Mouse (Mus musculus) thymus, adult 2 months (tissue): ENCODE measurements around the gene Snx15. TPM values are rescaled to one million over a fixed set of nuclear protein-coding genes. Genes with fewer than 3 reads are reported as not detected.

Experiments used
- DNase-seq: peaks from one replicate; pipeline ENCODE4 v3.0.0; 2021
- H3K27ac ChIP-seq: fragments of 200-500 bp; 2 replicates; pipeline ENCODE4 v1.5.1; 2012; ENCODE audit warnings: low read length, control low read depth; ENCODE audit not compliant: control insufficient read depth, insufficient read depth
- H3K27me3 ChIP-seq: fragments of 200-500 bp; 2 replicates; pipeline ENCODE4 v1.6.1; 2012; ENCODE audit warnings: mild to moderate bottlenecking, low read length, moderate library complexity, mixed read lengths; ENCODE audit not compliant: control insufficient read depth, insufficient read depth
- H3K36me3 ChIP-seq: fragments of 200-500 bp; 2 replicates; pipeline ENCODE4 v1.6.1; 2012; ENCODE audit warnings: mild to moderate bottlenecking, low read length, moderate library complexity; ENCODE audit not compliant: control insufficient read depth, insufficient read depth
- H3K4me1 ChIP-seq: fragments of 200-500 bp; replicated peaks from 2 replicates; pipeline ENCODE4 v1.6.1; 2012; ENCODE audit warnings: low read length; ENCODE audit not compliant: control insufficient read depth, insufficient read depth
- H3K4me3 ChIP-seq: fragments of 200-500 bp; 2 replicates; pipeline ENCODE4 v1.5.1; 2012; ENCODE audit warnings: mild to moderate bottlenecking, low read length, control low read depth, moderate library complexity; ENCODE audit not compliant: control insufficient read depth, insufficient read depth
- CTCF ChIP-seq: fragments of 200-500 bp; IDR thresholded peaks from 2 replicates; pipeline ENCODE4 v1.5.1; 2012; ENCODE audit warnings: mild to moderate bottlenecking, control low read depth, low read length, moderate library complexity, borderline replicate concordance; ENCODE audit not compliant: control insufficient read depth, poor library complexity, insufficient read depth; ENCODE audit errors: extremely low read depth
- POLR2A ChIP-seq: fragments of 200-500 bp; IDR thresholded peaks from 2 replicates; pipeline ENCODE4 v1.6.1; 2012; ENCODE audit warnings: mild to moderate bottlenecking, low read length, control low read depth, moderate library complexity; ENCODE audit not compliant: control insufficient read depth, poor library complexity, insufficient read depth; ENCODE audit errors: extremely low read depth
- WGBS: fragments of 180-500 bp; shearing (Covaris S2); methylation state at CpG from one replicate; pipeline ENCODE4 v1.1.7; 2018; 5-methylcytosine and 5-hydroxymethylcytosine counted together
- polyA plus RNA-seq: library from polyadenylated mRNA; depleted of rRNA; stranded (reverse); fragments of >200 nt; gene quantifications from 2 replicates; pipeline ENCODE4 v1.2.3, GENCODE M21; 2012

The Snx15 gene
- polyA plus RNA-seq, 1 experiment: 86.2 TPM

DNA sequence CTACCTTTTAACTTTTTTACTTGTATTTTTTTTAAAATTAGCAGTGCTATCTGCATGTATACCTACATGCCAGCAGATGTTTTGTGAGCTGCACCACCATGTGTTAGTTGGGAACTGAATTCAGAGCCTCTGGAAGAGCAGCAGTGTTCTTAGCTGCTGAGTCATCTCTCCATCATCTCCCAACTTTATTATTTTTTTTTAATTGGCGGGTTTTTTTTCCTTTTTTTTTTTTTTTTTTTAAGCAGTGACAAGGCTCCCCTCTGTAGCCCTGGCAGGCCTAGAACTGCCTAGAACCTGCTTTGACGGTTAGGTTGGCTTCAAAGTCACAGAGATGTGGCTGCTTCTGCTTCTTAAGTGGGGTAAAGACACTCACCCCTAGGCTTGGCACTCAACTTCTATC, 3.2 kb downstream of the Snx15 start:
- H3K36me3 ChIP-seq: no peaks in the 10 kb centered on the region
- WGBS: 91% methylated on average over 2 of the region's 2 CpGs
- TF ChIP-seq POLR2A (no peak), CTCF (no peak)
- H3K27ac ChIP-seq: no peak overlapping the region
- H3K27me3 ChIP-seq: no peaks in the 10 kb centered on the region
- DNase-seq: no peak
- H3K4me1 ChIP-seq: peaks cover 3% of the 10 kb centered on the region
- H3K4me3 ChIP-seq: no peak overlapping the region

DNA sequence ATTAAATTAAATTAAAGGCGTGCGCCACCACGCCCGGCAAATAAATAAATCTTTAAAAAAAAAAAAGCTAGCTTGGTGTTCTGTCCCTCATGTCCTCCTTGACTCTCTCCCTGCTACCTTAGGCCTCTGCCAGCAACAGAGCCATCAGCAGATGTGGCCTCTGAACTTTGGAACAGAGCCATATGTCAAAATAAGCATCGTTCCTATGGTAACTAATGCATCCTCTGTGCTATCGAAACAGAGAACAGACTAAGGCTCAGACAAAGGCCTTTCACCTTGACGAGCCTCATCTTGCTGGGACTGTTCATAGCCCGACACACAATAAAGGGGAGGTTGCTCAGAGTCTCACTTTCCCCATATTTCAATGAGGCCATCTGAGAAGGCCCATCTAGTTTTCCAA, 4.8 kb downstream of the Snx15 start:
- H3K36me3 ChIP-seq: no peaks in the 10 kb centered on the region
- H3K27ac ChIP-seq: no peak overlapping the region
- H3K27me3 ChIP-seq: no peaks in the 10 kb centered on the region
- WGBS: 93% methylated on average over 8 of the region's 8 CpGs
- TF ChIP-seq POLR2A: no peak
- no peak for TF ChIP-seq CTCF
- DNase-seq: no peak
- H3K4me3 ChIP-seq: no peak overlapping the region
- no peaks in the 10 kb centered on the region; the same call in 1 of the 2 replicates for H3K4me1 ChIP-seq

DNA sequence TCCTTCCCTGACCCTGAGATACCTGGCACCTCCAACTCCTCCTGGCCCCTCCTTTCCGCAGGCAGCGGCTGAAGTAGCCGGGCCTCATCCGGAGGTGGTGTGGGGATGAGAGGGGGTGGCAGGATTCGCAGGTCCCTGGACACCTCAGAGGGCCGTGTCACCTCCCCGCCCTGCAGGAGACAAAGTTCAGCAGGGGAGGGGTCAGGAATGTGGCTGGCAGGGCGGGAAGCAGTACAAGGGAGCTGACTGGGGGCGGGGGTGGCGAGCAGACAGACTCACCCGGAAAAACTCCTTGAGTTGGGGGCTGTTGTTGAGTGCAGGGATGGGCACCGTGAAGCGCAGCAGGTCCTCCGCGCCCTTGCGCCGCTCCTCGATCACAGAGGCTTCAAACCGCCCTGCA, 6.3 kb downstream of the Snx15 start:
- WGBS: 95% methylated on average over 19 of the region's 19 CpGs
- H3K4me1 ChIP-seq: peaks cover 7% of the 10 kb centered on the region; the same call in 1 of the 2 replicates
- H3K27ac ChIP-seq: no peak overlapping the region
- no peak for DNase-seq
- no peak overlapping the region for H3K4me3 ChIP-seq
- TF ChIP-seq POLR2A (no peak), CTCF (no peak)
- no peaks in the 10 kb centered on the region for H3K36me3 ChIP-seq
- H3K27me3 ChIP-seq: no peaks in the 10 kb centered on the region

DNA sequence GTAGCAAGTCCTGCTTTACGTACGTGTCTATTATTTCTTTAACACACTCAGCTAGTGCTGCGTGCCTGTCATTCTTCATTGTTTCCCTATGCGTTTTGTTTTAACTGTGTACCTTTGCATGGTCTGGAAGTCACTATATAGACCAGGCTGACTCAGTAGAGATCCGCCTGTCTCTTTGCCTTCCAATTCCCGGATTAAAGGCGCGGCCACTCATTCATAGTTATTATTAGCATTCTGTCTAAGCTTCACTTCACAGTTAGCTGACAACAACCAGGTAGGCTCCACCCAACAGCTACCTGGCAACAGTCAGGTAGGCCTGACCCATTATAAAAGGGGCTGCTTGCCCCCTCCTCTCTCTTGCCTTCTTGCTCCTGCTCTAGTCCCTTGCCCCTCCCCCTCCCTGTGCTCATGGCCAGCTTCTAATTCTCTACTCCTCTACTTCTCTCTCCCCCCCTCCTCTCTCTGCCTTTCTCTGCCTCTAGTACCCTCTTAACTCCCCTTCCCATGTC, 9.4 kb downstream of the Snx15 start:
- Histone ChIP-seq H3K4me3 (no peak overlapping the region), H3K27me3 (no peaks in the 10 kb centered on the region), H3K4me1 (peaks cover 8% of the 10 kb centered on the region; the same call in 1 of the 2 replicates), H3K27ac (no peak overlapping the region), H3K36me3 (no peaks in the 10 kb centered on the region; the same call in 1 of the 2 replicates)
- TF ChIP-seq POLR2A (no peak), CTCF (no peak)
- 5% methylated on average over 8 of the region's 8 CpGs for WGBS
- no peak for DNase-seq

DNA sequence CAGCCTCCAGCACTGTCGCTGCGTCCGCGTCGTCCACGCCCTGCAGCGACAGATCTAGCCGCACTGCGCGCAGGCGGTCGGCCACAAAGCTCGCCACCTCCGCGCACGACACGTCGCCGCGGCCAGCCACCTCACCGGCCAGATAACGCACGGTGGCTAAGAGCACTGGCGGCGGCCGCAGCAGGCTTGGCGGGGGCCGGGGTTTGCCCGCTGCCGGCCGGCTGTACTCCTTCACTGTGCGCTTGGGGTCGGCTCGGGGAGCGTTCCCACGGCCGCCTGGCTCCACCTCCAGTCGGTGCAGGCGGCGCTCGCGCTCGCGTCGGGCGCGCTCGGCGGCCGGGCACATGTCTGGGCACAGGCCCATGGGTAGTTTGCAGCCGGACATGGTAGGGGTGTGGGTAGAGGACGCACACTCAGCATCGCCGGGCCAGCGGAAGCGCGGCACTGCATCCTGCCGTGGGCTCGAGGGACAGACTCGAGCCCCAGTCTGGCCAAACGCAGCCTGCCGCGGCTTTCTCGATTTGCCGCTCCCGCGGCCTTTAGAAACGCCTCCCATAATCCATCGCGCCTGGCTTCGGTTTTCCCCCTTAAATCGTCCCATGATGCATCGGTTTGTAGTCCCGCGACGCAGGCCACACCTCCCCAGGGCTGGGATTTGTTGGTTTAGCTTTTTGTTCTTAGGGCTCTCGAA, 10.0 kb downstream of the Snx15 start, which contains the start of gene Sac3d1:
TSS of gene Sac3d1 (minus strand) at position 665 of the 691 bp plus-strand sequence.
- Histone ChIP-seq H3K27ac (no peak within 1 kb of the TSS), H3K4me1 (peaks cover 8% of the 10 kb centered on the region; the same call in 1 of the 2 replicates), H3K4me3 (peak within 1 kb of the TSS; percentile 66), H3K27me3 (no peaks in the 10 kb centered on the region), H3K36me3 (no peaks in the 10 kb centered on the region; the same call in 1 of the 2 replicates)
- WGBS: under 1% methylated on average over 77 of the region's 77 CpGs
- peak; percentile 91 for DNase-seq
- TF ChIP-seq POLR2A (peak; percentile 39; the same call in 1 of the 2 replicates), CTCF (peak; percentile 62; the same call in 1 of the 2 replicates)

DNA sequence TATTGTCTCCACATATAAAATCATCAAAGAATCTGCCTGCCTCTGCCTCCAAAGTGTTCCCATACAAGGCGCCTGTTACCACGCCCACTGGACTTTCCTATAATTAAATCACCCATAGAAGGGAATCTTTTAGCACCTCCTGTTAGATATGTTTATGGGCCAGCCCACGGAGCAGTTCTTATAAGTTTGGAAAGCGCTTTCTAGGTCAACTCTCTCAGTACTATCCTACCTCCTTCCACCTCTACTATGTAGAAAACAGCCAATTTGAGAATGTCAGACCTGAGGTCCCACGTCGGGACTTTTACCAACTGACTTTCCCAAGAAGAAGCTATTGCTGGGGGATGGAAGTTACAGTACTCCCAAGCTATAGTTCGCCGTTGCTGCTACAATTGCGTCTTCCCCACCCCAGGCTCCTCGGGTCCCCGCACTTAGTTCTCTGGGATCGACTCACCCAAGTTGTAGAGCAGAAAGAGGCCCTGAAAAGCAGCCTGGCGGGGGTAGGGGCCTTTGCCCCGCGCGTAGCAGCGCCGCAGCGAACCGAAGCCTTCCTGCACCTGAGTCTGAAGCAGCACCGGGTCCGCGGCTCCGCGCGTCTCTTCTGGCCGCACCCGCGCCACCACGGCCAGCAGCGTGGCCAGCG, 10.6 kb downstream of the Snx15 start:
- DNase-seq: no peak
- Histone ChIP-seq H3K27me3 (no peaks in the 10 kb centered on the region), H3K27ac (no peak overlapping the region), H3K4me1 (peaks cover 8% of the 10 kb centered on the region; the same call in 1 of the 2 replicates), H3K36me3 (no peaks in the 10 kb centered on the region; the same call in 1 of the 2 replicates), H3K4me3 (peak overlapping the region; percentile 66)
- no peak; the same call in 1 of the 2 replicates for TF ChIP-seq POLR2A
- no peak for TF ChIP-seq CTCF
- WGBS: 4% methylated on average over 32 of the region's 32 CpGs
